Mouse (Mus musculus): ENCODE measurements around the gene Vcam1. TPM values are rescaled to one million over a fixed set of nuclear protein-coding genes. Genes with fewer than 3 reads are reported as not detected.

Gene Vcam1
- polyA plus RNA-seq, 1 experiment from 2014 or later: 174 TPM

- H3K4me2 ChIP-seq: peak overlapping the region; percentile 48
- 0 out of 2 replicates have a peak overlapping the region, but pooled peaks have one; percentile 77 for H3K27ac ChIP-seq
- WGBS: 34% methylated on average over 4 of the region's 4 CpGs
- peak overlapping the region; percentile 48 for H3K4me3 ChIP-seq
- H3K4me1 ChIP-seq: peaks cover 2% of the 10 kb centered on the region
- H3K27me3 ChIP-seq: no peaks in the 10 kb centered on the region
- no peak overlapping the region for H3K9ac ChIP-seq
- no peaks in the 10 kb centered on the region for H3K9me3 ChIP-seq
- ATAC-seq (ENCODE audit: insufficient number of reproducible peaks, low FRiP score, low TSS enrichment, low read depth): no peak
- peaks cover 8% of the 10 kb centered on the region for H3K36me3 ChIP-seq
Observed at GRCm38 (mm10) chr3:116126070-116126469, 3.4 kb downstream of the Vcam1 start.

GRCm38 (mm10) chr3:116123827-116124226, 5.7 kb downstream of the Vcam1 start:
- Histone ChIP-seq H3K4me2 (no peak overlapping the region), H3K36me3 (peaks cover 8% of the 10 kb centered on the region), H3K4me3 (no peak overlapping the region), H3K9ac (no peak overlapping the region), H3K27me3 (no peaks in the 10 kb centered on the region), H3K4me1 (no peaks in the 10 kb centered on the region; the same call in 1 of the 2 replicates), H3K27ac (no peak overlapping the region), H3K9me3 (no peaks in the 10 kb centered on the region)
- no peak for ATAC-seq (ENCODE audit: insufficient number of reproducible peaks, low FRiP score, low TSS enrichment, low read depth)
- WGBS: 81% methylated on average over 3 of the region's 3 CpGs

GRCm38 (mm10) chr3:116122696-116123095, 6.8 kb downstream of the Vcam1 start:
- H3K9me3 ChIP-seq: no peaks in the 10 kb centered on the region
- H3K27me3 ChIP-seq: no peaks in the 10 kb centered on the region
- no peak for ATAC-seq (ENCODE audit: insufficient number of reproducible peaks, low FRiP score, low TSS enrichment, low read depth)
- H3K9ac ChIP-seq: no peak overlapping the region
- no peaks in the 10 kb centered on the region; the same call in 1 of the 2 replicates for H3K4me1 ChIP-seq
- peaks cover 8% of the 10 kb centered on the region for H3K36me3 ChIP-seq
- no peak overlapping the region for H3K4me3 ChIP-seq
- H3K4me2 ChIP-seq: no peak overlapping the region
- 86% methylated on average over 4 of the region's 4 CpGs for WGBS
- no peak overlapping the region for H3K27ac ChIP-seq

- WGBS: 79% methylated on average over 3 of the region's 3 CpGs
- Histone ChIP-seq H3K4me1 (no peaks in the 10 kb centered on the region; the same call in 1 of the 2 replicates), H3K27ac (no peak overlapping the region), H3K36me3 (peaks cover 11% of the 10 kb centered on the region), H3K9ac (no peak overlapping the region), H3K4me2 (no peak overlapping the region), H3K4me3 (no peak overlapping the region), H3K27me3 (no peaks in the 10 kb centered on the region), H3K9me3 (no peaks in the 10 kb centered on the region)
- no peak for ATAC-seq (ENCODE audit: insufficient number of reproducible peaks, low FRiP score, low TSS enrichment, low read depth)
Observed at GRCm38 (mm10) chr3:116121026-116121425, 8.5 kb downstream of the Vcam1 start.

GRCm38 (mm10) chr3:116120391-116120790, 9.1 kb downstream of the Vcam1 start:
- no peaks in the 10 kb centered on the region for H3K27me3 ChIP-seq
- no peak overlapping the region for H3K27ac ChIP-seq
- H3K9me3 ChIP-seq: no peaks in the 10 kb centered on the region
- ATAC-seq (ENCODE audit: insufficient number of reproducible peaks, low FRiP score, low TSS enrichment, low read depth): no peak
- peaks cover 11% of the 10 kb centered on the region for H3K36me3 ChIP-seq
- H3K9ac ChIP-seq: no peak overlapping the region
- no peak overlapping the region for H3K4me2 ChIP-seq
- no peaks in the 10 kb centered on the region for H3K4me1 ChIP-seq
- 82% methylated on average over 6 of the region's 6 CpGs for WGBS
- no peak overlapping the region for H3K4me3 ChIP-seq

GRCm38 (mm10) chr3:116119162-116119561, 10.3 kb downstream of the Vcam1 start:
- peak; percentile 62; the same call in 1 of the 2 replicates for ATAC-seq (ENCODE audit: insufficient number of reproducible peaks, low FRiP score, low TSS enrichment, low read depth)
- H3K9ac ChIP-seq: no peak overlapping the region
- H3K4me3 ChIP-seq: no peak overlapping the region
- H3K27ac ChIP-seq: peak overlapping the region; percentile 19; the same call in 1 of the 2 replicates
- peaks cover 10% of the 10 kb centered on the region; the same call in 1 of the 2 replicates for H3K4me1 ChIP-seq
- H3K4me2 ChIP-seq: no peak overlapping the region
- WGBS: 41% methylated on average over 7 of the region's 7 CpGs
- no peaks in the 10 kb centered on the region for H3K9me3 ChIP-seq
- H3K36me3 ChIP-seq: peaks cover 7% of the 10 kb centered on the region
- no peaks in the 10 kb centered on the region for H3K27me3 ChIP-seq

GRCm38 (mm10) chr3:116117046-116117445, 12.4 kb downstream of the Vcam1 start:
- H3K36me3 ChIP-seq: peaks cover 3% of the 10 kb centered on the region
- no peak for ATAC-seq (ENCODE audit: insufficient number of reproducible peaks, low FRiP score, low TSS enrichment, low read depth)
- WGBS: 76% methylated on average over 4 of the region's 4 CpGs

GRCm38 (mm10) chr3:116114249-116115188, 15.0 kb downstream of the Vcam1 start:
- no peak overlapping the region for H3K9ac ChIP-seq
- no peak overlapping the region for H3K4me3 ChIP-seq
- no peaks in the 10 kb centered on the region for H3K9me3 ChIP-seq
- H3K4me1 ChIP-seq: peaks cover 17% of the 10 kb centered on the region; the same call in 1 of the 2 replicates
- WGBS: 38% methylated on average over 12 of the region's 12 CpGs
- peak; percentile 47; the same call in 1 of the 2 replicates for ATAC-seq (ENCODE audit: insufficient number of reproducible peaks, low FRiP score, low TSS enrichment, low read depth)
- peaks cover 3% of the 10 kb centered on the region for H3K36me3 ChIP-seq
- H3K4me2 ChIP-seq: peak overlapping the region; percentile 24; the same call in 1 of the 2 replicates
- peak overlapping the region; percentile 74 for H3K27ac ChIP-seq
- no peaks in the 10 kb centered on the region for H3K27me3 ChIP-seq

More at GRCm38 (mm10) chr3:116117046-116117445, 12.4 kb downstream of the Vcam1 start:
- Histone ChIP-seq H3K27me3 (no peaks in the 10 kb centered on the region), H3K9me3 (no peaks in the 10 kb centered on the region), H3K4me1 (peaks cover 17% of the 10 kb centered on the region; the same call in 1 of the 2 replicates), H3K4me3 (no peak overlapping the region), H3K4me2 (no peak overlapping the region), H3K27ac (no peak overlapping the region), H3K9ac (no peak overlapping the region)

- no peak overlapping the region for H3K9ac ChIP-seq
- peak overlapping the region; percentile 74; the same call in 1 of the 2 replicates for H3K27ac ChIP-seq
- H3K4me3 ChIP-seq: no peak overlapping the region; the same call in 1 of the 2 replicates
- H3K4me1 ChIP-seq: peaks cover 17% of the 10 kb centered on the region; the same call in 1 of the 2 replicates
- no peaks in the 10 kb centered on the region for H3K9me3 ChIP-seq
- ATAC-seq (ENCODE audit: insufficient number of reproducible peaks, low FRiP score, low TSS enrichment, low read depth): no peak
- H3K27me3 ChIP-seq: no peaks in the 10 kb centered on the region
- H3K36me3 ChIP-seq: peaks cover 3% of the 10 kb centered on the region
- H3K4me2 ChIP-seq: peak overlapping the region; percentile 24; the same call in 1 of the 2 replicates
- 14% methylated on average over 7 of the region's 7 CpGs for WGBS
Observed at GRCm38 (mm10) chr3:116113443-116114241, 15.8 kb downstream of the Vcam1 start.

- peaks cover 3% of the 10 kb centered on the region for H3K36me3 ChIP-seq
- no peak overlapping the region for H3K27ac ChIP-seq
- H3K4me2 ChIP-seq: no peak overlapping the region
- H3K4me1 ChIP-seq: peaks cover 17% of the 10 kb centered on the region; the same call in 1 of the 2 replicates
- H3K9me3 ChIP-seq: no peaks in the 10 kb centered on the region
- H3K4me3 ChIP-seq: no peak overlapping the region
- H3K9ac ChIP-seq: no peak overlapping the region
- H3K27me3 ChIP-seq: no peaks in the 10 kb centered on the region
- no peak for ATAC-seq (ENCODE audit: insufficient number of reproducible peaks, low FRiP score, low TSS enrichment, low read depth)
- 59% methylated on average over 5 of the region's 5 CpGs for WGBS
Observed at GRCm38 (mm10) chr3:116112816-116113405, 16.6 kb downstream of the Vcam1 start.

- whole genome bisulfite sequencing: 57% methylated on average over 5 of the region's 5 CpGs
- Histone ChIP-seq H3K4me3 (no peak overlapping the region), H3K4me2 (no peak overlapping the region), H3K9ac (no peak overlapping the region), H3K36me3 (no peaks in the 10 kb centered on the region), H3K27ac (no peak overlapping the region), H3K4me1 (peaks cover 3% of the 10 kb centered on the region; the same call in 1 of the 2 replicates), H3K9me3 (no peaks in the 10 kb centered on the region), H3K27me3 (no peaks in the 10 kb centered on the region)
- ATAC-seq (ENCODE audit: insufficient number of reproducible peaks, low FRiP score, low TSS enrichment, low read depth): no peak
Observed at GRCm38 (mm10) chr3:116105713-116106112, 23.8 kb downstream of the Vcam1 start.

Measured in limb, embryonic 15.5 days (tissue).